Comparison of ENCODE assay signal across 12 mouse cellular contexts in genomic region chr4:8374061-8374460, GRCm38 (mm10).
"Had no signal": no experiment of that assay in that cellular context is flagged by ENCODE, and none has a peak within 500 bp of the region (broad histone marks: within the 10 kb centered on the region; RNA-seq: fewer than 3 reads in every experiment).

No protein-coding gene starts in this region.

- H3K9me3 ChIP-seq: kidney, embryonic 15.5 days; limb, embryonic 15.5 days; liver, embryonic 12.5 days; midbrain, embryonic 10.5 days; midbrain, embryonic 15.5 days had no signal

- H3K9ac ChIP-seq: kidney, embryonic 15.5 days; limb, embryonic 15.5 days; liver, embryonic 12.5 days; lung, embryonic 14.5 days; midbrain, embryonic 15.5 days had no signal

- H3K4me3 ChIP-seq: kidney, embryonic 15.5 days; limb, embryonic 15.5 days; liver, embryonic 12.5 days; midbrain, embryonic 10.5 days; midbrain, embryonic 15.5 days had no signal

- H3K4me1 ChIP-seq: kidney, embryonic 15.5 days; limb, embryonic 15.5 days; liver, embryonic 12.5 days; midbrain, embryonic 10.5 days; midbrain, embryonic 15.5 days had no signal

- H3K27me3 ChIP-seq: kidney, embryonic 15.5 days; limb, embryonic 15.5 days; liver, embryonic 12.5 days; midbrain, embryonic 15.5 days had no signal

- DNase-seq: kidney, postnatal 14 days; lung, embryonic 14.5 days; lung, postnatal 4 days; right cerebral cortex, adult 18-20 months; spleen, adult 18-20 months; thymus, adult 18-20 months; thymus, postnatal 14 days had no signal

- H3K27ac ChIP-seq: kidney, embryonic 15.5 days; limb, embryonic 15.5 days; liver, embryonic 12.5 days; midbrain, embryonic 10.5 days; midbrain, embryonic 15.5 days had no signal

- H3K36me3 ChIP-seq: kidney, embryonic 15.5 days; limb, embryonic 15.5 days; liver, embryonic 12.5 days; midbrain, embryonic 10.5 days; midbrain, embryonic 15.5 days had no signal

- H3K4me2 ChIP-seq: kidney, embryonic 15.5 days; limb, embryonic 15.5 days; liver, embryonic 12.5 days; lung, embryonic 14.5 days; midbrain, embryonic 15.5 days had no signal

- ATAC-seq: liver, embryonic 12.5 days had no signal
